In the genomic region with DNA sequence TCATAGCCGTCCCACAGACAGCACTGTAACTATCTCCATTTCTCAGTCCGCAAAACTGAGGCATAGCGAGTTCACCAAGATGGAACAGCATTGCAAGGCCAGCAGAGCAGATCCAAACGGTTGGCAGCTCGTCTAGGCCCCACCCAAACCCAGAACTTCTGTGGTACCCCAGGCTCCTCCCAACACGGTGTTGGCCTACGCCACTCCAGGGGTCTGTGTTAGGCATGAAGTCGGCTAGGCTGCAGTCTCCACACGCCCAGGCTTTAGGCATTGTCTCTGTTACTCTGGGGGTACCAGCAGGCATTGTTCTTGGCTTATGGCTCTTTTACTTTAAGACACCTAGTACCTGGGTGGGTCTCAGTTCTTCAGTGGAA, we compare ENCODE assay signal across 9 mouse cellular contexts. TPM values are rescaled to one million over a fixed set of nuclear protein-coding genes. Genes with fewer than 3 reads are reported as not detected.
DNase-seq lines count a peak whose midpoint lies in the region; ATAC-seq lines count a peak whose summit lies in the region.
"Had no signal": no experiment of that assay in that cellular context is flagged by ENCODE, and none has a peak within 500 bp of the region (broad histone marks: within the 10 kb centered on the region; RNA-seq: fewer than 3 reads in every experiment).

No protein-coding gene starts in this region.

- H3K36me3 ChIP-seq in kidney, embryonic 16.5 days (ENCODE audit: insufficient read depth, low read length), result no peaks in the 10 kb centered on the region
- no peaks in the 10 kb centered on the region for H3K36me3 ChIP-seq in embryonic facial prominence, embryonic 14.5 days (ENCODE audit: control insufficient read depth, insufficient read depth, low read length)
- H3K36me3 ChIP-seq in intestine, embryonic 16.5 days (ENCODE audit: control insufficient read depth, insufficient read depth, low read length), result no peaks in the 10 kb centered on the region
- H3K36me3 ChIP-seq in neural tube, embryonic 12.5 days, result no peaks in the 10 kb centered on the region

- peak overlapping the region; percentile 45 for H3K4me2 ChIP-seq in kidney, embryonic 16.5 days (replicated peaks; ENCODE audit: low read depth, low read length)
- H3K4me2 ChIP-seq in embryonic facial prominence, embryonic 14.5 days (ENCODE audit: low read depth, low read length), result peak overlapping the region; percentile 50
- peak overlapping the region; percentile 46 for H3K4me2 ChIP-seq in intestine, embryonic 16.5 days (ENCODE audit: low read depth, low read length)
- H3K4me2 ChIP-seq in neural tube, embryonic 12.5 days (replicated peaks), result peak overlapping the region; percentile 52

- no peak for DNase-seq in kidney, adult 8-10 months
- no peak for DNase-seq in embryonic facial prominence, embryonic 14.5 days (ENCODE audit: low spot score)
- DNase-seq in right cerebral cortex, adult 2 months (ENCODE audit: low spot score in 2 of 2), result no peak
- no peak for DNase-seq in thymus, postnatal 14 days

- H3K4me1 ChIP-seq in kidney, embryonic 16.5 days (ENCODE audit: insufficient read depth, low read length), result peaks cover 20% of the 10 kb centered on the region
- peaks cover 14% of the 10 kb centered on the region for H3K4me1 ChIP-seq in embryonic facial prominence, embryonic 14.5 days (ENCODE audit: control insufficient read depth, insufficient read depth, low read length)
- H3K4me1 ChIP-seq in intestine, embryonic 16.5 days (ENCODE audit: control insufficient read depth, insufficient read depth, low read length), result peaks cover 33% of the 10 kb centered on the region
- H3K4me1 ChIP-seq in neural tube, embryonic 12.5 days, result peaks cover 16% of the 10 kb centered on the region; the same call in 1 of the 2 replicates

- peak overlapping the region; percentile 33; the same call in 1 of the 2 replicates for H3K4me3 ChIP-seq in kidney, embryonic 16.5 days (ENCODE audit: low read length)
- peak overlapping the region; percentile 31 for H3K4me3 ChIP-seq in embryonic facial prominence, embryonic 14.5 days (ENCODE audit: low read depth, low read length)
- H3K4me3 ChIP-seq in intestine, embryonic 16.5 days (ENCODE audit: low read length), result peak overlapping the region; percentile 37; the same call in 1 of the 2 replicates
- no peak overlapping the region for H3K4me3 ChIP-seq in neural tube, embryonic 12.5 days

- WGBS in kidney, embryonic 16.5 days, result 51% methylated on average over 9 of the region's 9 CpGs
- WGBS in embryonic facial prominence, embryonic 14.5 days, result 31% methylated on average over 9 of the region's 9 CpGs
- WGBS in intestine, embryonic 16.5 days, result 38% methylated on average over 9 of the region's 9 CpGs
- WGBS in neural tube, embryonic 12.5 days, result 56% methylated on average over 9 of the region's 9 CpGs

- peak overlapping the region; percentile 34; the same call in 1 of the 2 replicates for H3K9ac ChIP-seq in kidney, embryonic 16.5 days (replicated peaks; ENCODE audit: low read length)
- H3K9ac ChIP-seq in embryonic facial prominence, embryonic 14.5 days (ENCODE audit: low read depth, low read length), result peak overlapping the region; percentile 40; the same call in 1 of the 2 replicates
- peak overlapping the region; percentile 57 for H3K9ac ChIP-seq in intestine, embryonic 16.5 days (ENCODE audit: low read depth, low read length)
- no peak overlapping the region for H3K9ac ChIP-seq in neural tube, embryonic 12.5 days

- H3K9me3 ChIP-seq in kidney, embryonic 16.5 days (ENCODE audit: low read length), result no peaks in the 10 kb centered on the region
- no peaks in the 10 kb centered on the region for H3K9me3 ChIP-seq in embryonic facial prominence, embryonic 14.5 days (ENCODE audit: control insufficient read depth, low read length)
- H3K9me3 ChIP-seq in intestine, embryonic 16.5 days (ENCODE audit: control insufficient read depth, low read length), result no peaks in the 10 kb centered on the region
- H3K9me3 ChIP-seq in neural tube, embryonic 12.5 days, result no peaks in the 10 kb centered on the region

- ATAC-seq in kidney, embryonic 16.5 days (ENCODE audit: low FRiP score, low TSS enrichment), result peak; percentile 33; the same call in 1 of the 2 replicates
- no peak for ATAC-seq in embryonic facial prominence, embryonic 14.5 days (ENCODE audit: low read depth)
- no peak for ATAC-seq in intestine, embryonic 16.5 days
- no peak for ATAC-seq in neural tube, embryonic 12.5 days (ENCODE audit: low FRiP score, low read depth)
- no peak for ATAC-seq in frontal cortex, adult (ENCODE audit: low TSS enrichment)

- no peaks in the 10 kb centered on the region for H3K27me3 ChIP-seq in kidney, embryonic 16.5 days (ENCODE audit: insufficient read depth, low read length)
- no peaks in the 10 kb centered on the region for H3K27me3 ChIP-seq in embryonic facial prominence, embryonic 14.5 days (replicated peaks; ENCODE audit: control insufficient read depth, insufficient read depth, low read length)
- no peaks in the 10 kb centered on the region for H3K27me3 ChIP-seq in intestine, embryonic 16.5 days (replicated peaks; ENCODE audit: control insufficient read depth, insufficient read depth, low read length)
- H3K27me3 ChIP-seq in neural tube, embryonic 12.5 days (replicated peaks), result no peaks in the 10 kb centered on the region

- peak overlapping the region; percentile 61; the same call in 1 of the 2 replicates for H3K27ac ChIP-seq in kidney, embryonic 16.5 days (ENCODE audit: low read length)
- H3K27ac ChIP-seq in embryonic facial prominence, embryonic 14.5 days (replicated peaks; ENCODE audit: low read depth, low read length), result peak overlapping the region; percentile 85
- H3K27ac ChIP-seq in intestine, embryonic 16.5 days (ENCODE audit: low read length), result peak overlapping the region; percentile 64
- H3K27ac ChIP-seq in neural tube, embryonic 12.5 days, result peak overlapping the region; percentile 32; the same call in 1 of the 2 replicates
- H3K27ac ChIP-seq: macrophage had no signal

RNA-seq across cellular contexts. Expression of gene Rbfox2, which starts 30.2 kb away (rescaled TPM):
- polyA plus RNA-seq in kidney, embryonic 16.5 days (2015; fragmentation: Nextera tagmentation; extraction: Ambion mirVana), result 49.1 and 50.2 TPM in 2 replicates
- 97.4 and 107 TPM in 2 replicates for polyA plus RNA-seq in embryonic facial prominence, embryonic 14.5 days (2014; fragmentation: Nextera tagmentation; extraction: Ambion mirVana)
- polyA plus RNA-seq in intestine, embryonic 16.5 days (2015; fragmentation: Nextera tagmentation; extraction: Ambion mirVana), result 31.5 and 34.0 TPM in 2 replicates
- 148 and 159 TPM in 2 replicates for polyA plus RNA-seq in neural tube, embryonic 12.5 days (2016; fragmentation: Nextera tagmentation; extraction: Ambion mirVana)

Comparison
In these comparisons a context has a peak if more than half of its experiments do, and no peak if none do; other contexts are left out.
1. H3K27ac ChIP-seq: peak in every context shown above with its lines; median percentile 85 in embryonic facial prominence, embryonic 14.5 days; 64 in intestine, embryonic 16.5 days; 61 in kidney, embryonic 16.5 days; 32 in neural tube, embryonic 12.5 days.